Mouse (Mus musculus) lung, adult 2 months (tissue): ENCODE measurements around the gene Fam111a.

Experiments
- CTCF ChIP-seq: fragments of 200-500 bp; IDR thresholded peaks from 2 replicates; pipeline ENCODE4 v1.5.1; 2011; ENCODE audit warnings: mild to moderate bottlenecking, low read length, control low read depth; ENCODE audit not compliant: insufficient read depth
- POLR2A ChIP-seq: fragments of 200-500 bp; IDR thresholded peaks from 2 replicates; pipeline ENCODE4 v1.6.1; 2011; ENCODE audit warnings: low read depth, mild to moderate bottlenecking, control low read depth, low read length, borderline replicate concordance; ENCODE audit errors: extremely low read depth

GRCm38 (mm10) chr19:12498321-12498720 is 47.2 kb upstream of the Fam111a start:
- TF ChIP-seq CTCF (no peak), POLR2A (no peak)
